9 mouse cellular contexts compared by ENCODE assay signal in genomic region chr8:44800827-44801273, GRCm38 (mm10).
DNase-seq lines count a peak whose midpoint lies in the region; ATAC-seq and TF ChIP-seq lines count a peak whose summit lies in the region.
"Had no signal": no experiment of that assay in that cellular context is flagged by ENCODE, and none has a peak within 500 bp of the region (broad histone marks: within the 10 kb centered on the region; RNA-seq: fewer than 3 reads in every experiment).

No protein-coding gene starts in this region.

- DNase-seq in Patski (ENCODE audit: low read depth, low spot score): peak; percentile 59
- peak; percentile 7 for DNase-seq in adrenal gland, postnatal 25 days
- DNase-seq in layer of hippocampus, adult 2 months (ENCODE audit: low spot score in 2 of 2): no peak
- no peak for DNase-seq in spleen, postnatal 10 days (ENCODE audit: low spot score in 2 of 2)
- DNase-seq in urinary bladder, adult 2 months (ENCODE audit: low spot score): no peak

- no peaks in the 10 kb centered on the region for H3K27me3 ChIP-seq in Patski
- H3K27me3 ChIP-seq in intestine, embryonic 15.5 days (replicated peaks): no peaks in the 10 kb centered on the region
- H3K27me3 ChIP-seq in liver, embryonic 16.5 days (ENCODE audit: control insufficient read depth, insufficient read depth, low read depth, low read length): no peaks in the 10 kb centered on the region
- H3K27me3 ChIP-seq: midbrain, embryonic 12.5 days had no signal

- H3K9me3 ChIP-seq in intestine, embryonic 15.5 days: no peaks in the 10 kb centered on the region
- H3K9me3 ChIP-seq in liver, embryonic 16.5 days (replicated peaks; ENCODE audit: control insufficient read depth, low read length): no peaks in the 10 kb centered on the region
- H3K9me3 ChIP-seq: midbrain, embryonic 12.5 days had no signal

- POLR2A ChIA-PET in Patski (lab: Charles Lee): no interaction called here

- WGBS in intestine, embryonic 15.5 days: 28% methylated on average over 6 of the region's 6 CpGs
- 10% methylated on average over 6 of the region's 6 CpGs for WGBS in liver, embryonic 16.5 days (ENCODE audit: insufficient replicate concordance)

- no peak for TF ChIP-seq CTCF in Patski (IDR thresholded peaks at IDR 0.05)
- no peak for TF ChIP-seq CTCF in layer of hippocampus, adult 2 months (conservative IDR thresholded peaks at IDR 0.05)

- CTCF ChIA-PET in Patski (lab: Charles Lee): interaction anchor here (1.0 to 1.9 kb wide), 2 partner anchors 15 to 26 kb away, joined by 3 to 5 read pairs; no protein-coding TSS in a partner anchor

- H3K4me2 ChIP-seq in intestine, embryonic 15.5 days (replicated peaks): peak overlapping the region; percentile 20
- peak overlapping the region; percentile 41; the same call in 1 of the 2 replicates for H3K4me2 ChIP-seq in liver, embryonic 16.5 days (ENCODE audit: low read depth, low read length)
- H3K4me2 ChIP-seq: midbrain, embryonic 12.5 days had no signal

- H3K4me1 ChIP-seq in intestine, embryonic 15.5 days (replicated peaks): peaks cover 9% of the 10 kb centered on the region; the same call in 1 of the 2 replicates
- H3K4me1 ChIP-seq in liver, embryonic 16.5 days (ENCODE audit: control insufficient read depth, low read depth, low read length): no peaks in the 10 kb centered on the region

- H3K4me3 ChIP-seq in intestine, embryonic 15.5 days (replicated peaks): no peak overlapping the region
- no peak overlapping the region for H3K4me3 ChIP-seq in liver, embryonic 16.5 days (ENCODE audit: low read depth, low read length)
- no peak overlapping the region for H3K4me3 ChIP-seq in layer of hippocampus, adult 2 months
- H3K4me3 ChIP-seq: midbrain, embryonic 12.5 days had no signal

- H3K27ac ChIP-seq in intestine, embryonic 15.5 days: peak overlapping the region; percentile 73; the same call in 1 of the 2 replicates
- no peak overlapping the region; the same call in 1 of the 2 replicates for H3K27ac ChIP-seq in liver, embryonic 16.5 days (ENCODE audit: low read length)
- no peak overlapping the region for H3K27ac ChIP-seq in layer of hippocampus, adult 2 months
- H3K27ac ChIP-seq: midbrain, embryonic 12.5 days had no signal

- H3K9ac ChIP-seq in intestine, embryonic 15.5 days: no peak overlapping the region
- no peak overlapping the region for H3K9ac ChIP-seq in liver, embryonic 16.5 days (ENCODE audit: low read depth, low read length)
- H3K9ac ChIP-seq: midbrain, embryonic 12.5 days had no signal

- H3K36me3 ChIP-seq in intestine, embryonic 15.5 days: no peaks in the 10 kb centered on the region
- H3K36me3 ChIP-seq in liver, embryonic 16.5 days (ENCODE audit: control insufficient read depth, insufficient read depth): no peaks in the 10 kb centered on the region
- H3K36me3 ChIP-seq: midbrain, embryonic 12.5 days had no signal

- ATAC-seq in Patski: peak; percentile 66
- ATAC-seq in intestine, embryonic 15.5 days: peak; percentile 95
- ATAC-seq in liver, embryonic 16.5 days (ENCODE audit: low read depth): peak; percentile 67; the same call in 1 of the 2 replicates
- no peak for ATAC-seq in frontal cortex, adult (ENCODE audit: low TSS enrichment)

- in situ Hi-C loops in Patski (cut with MboI; ENCODE audit: low pct_unique_long_range_greater_than_20kb): no loop called here

Comparison
In these comparisons a context has a peak if more than half of its experiments do, and no peak if none do; other contexts are left out.
1. DNase-seq: peak in Patski (single experiment) and adrenal gland, postnatal 25 days (single experiment); none in layer of hippocampus, adult 2 months (0 of 2), spleen, postnatal 10 days (0 of 2) and urinary bladder, adult 2 months (single experiment).